ENCODE assay signal across 8 mouse cellular contexts in the genomic region with DNA sequence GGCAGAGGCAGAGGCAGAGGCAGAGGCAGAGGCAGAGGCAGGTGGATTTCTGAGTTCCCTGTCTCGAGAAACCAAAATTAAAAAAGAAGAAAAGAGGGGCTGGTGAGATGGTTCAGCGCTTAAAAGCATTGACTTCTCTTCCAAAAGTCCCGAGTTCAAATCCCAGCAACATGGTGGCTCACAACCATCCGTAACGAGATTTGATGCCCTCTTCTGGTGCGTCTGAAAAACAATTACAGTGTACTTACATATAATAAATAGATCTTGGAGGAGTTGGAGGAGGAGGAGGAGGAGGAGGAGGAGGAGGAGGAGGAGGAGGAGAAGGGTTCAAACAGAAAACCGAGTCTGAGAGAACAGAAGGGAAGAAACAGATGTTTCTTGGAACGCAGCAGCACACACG. TPM values are rescaled to one million over a fixed set of nuclear protein-coding genes. Genes with fewer than 3 reads are reported as not detected.
DNase-seq lines count a peak whose midpoint lies in the region; ATAC-seq and TF ChIP-seq lines count a peak whose summit lies in the region.

No protein-coding gene starts in this region.

- H3K36me3 ChIP-seq in embryonic facial prominence, embryonic 14.5 days (ENCODE audit: control insufficient read depth, insufficient read depth, low read length) = no peaks in the 10 kb centered on the region
- no peaks in the 10 kb centered on the region for H3K36me3 ChIP-seq in intestine, embryonic 15.5 days
- no peaks in the 10 kb centered on the region for H3K36me3 ChIP-seq in neural tube, embryonic 12.5 days

- no peaks in the 10 kb centered on the region for H3K27me3 ChIP-seq in embryonic facial prominence, embryonic 14.5 days (replicated peaks; ENCODE audit: control insufficient read depth, insufficient read depth, low read length)
- no peaks in the 10 kb centered on the region for H3K27me3 ChIP-seq in intestine, embryonic 15.5 days (replicated peaks)
- no peaks in the 10 kb centered on the region for H3K27me3 ChIP-seq in neural tube, embryonic 12.5 days (replicated peaks)

- H3K4me1 ChIP-seq in lung, adult 2 months (ENCODE audit: control insufficient read depth, insufficient read depth, low read length) = peaks cover 3% of the 10 kb centered on the region
- peaks cover 4% of the 10 kb centered on the region; the same call in 1 of the 2 replicates for H3K4me1 ChIP-seq in embryonic facial prominence, embryonic 14.5 days (ENCODE audit: control insufficient read depth, insufficient read depth, low read length)
- no peaks in the 10 kb centered on the region for H3K4me1 ChIP-seq in intestine, embryonic 15.5 days (replicated peaks)
- H3K4me1 ChIP-seq in neural tube, embryonic 12.5 days = 0 out of 2 replicates have a peak, but pooled peaks cover 4% of the 10 kb centered on the region

- peak overlapping the region; percentile 92 for H3K27ac ChIP-seq in embryonic facial prominence, embryonic 14.5 days (replicated peaks; ENCODE audit: low read depth, low read length)
- no peak overlapping the region for H3K27ac ChIP-seq in intestine, embryonic 15.5 days
- H3K27ac ChIP-seq in neural tube, embryonic 12.5 days = no peak overlapping the region; the same call in 1 of the 2 replicates

- peak overlapping the region; percentile 64 for H3K9ac ChIP-seq in embryonic facial prominence, embryonic 14.5 days (ENCODE audit: low read depth, low read length)
- peak overlapping the region; percentile 50 for H3K9ac ChIP-seq in intestine, embryonic 15.5 days
- H3K9ac ChIP-seq in neural tube, embryonic 12.5 days = peak overlapping the region; percentile 48; the same call in 1 of the 2 replicates

- WGBS in lung, adult 2 months = 33% methylated on average over 9 of the region's 9 CpGs
- 44% methylated on average over 9 of the region's 9 CpGs for WGBS in embryonic facial prominence, embryonic 14.5 days
- 29% methylated on average over 9 of the region's 9 CpGs for WGBS in intestine, embryonic 15.5 days
- WGBS in neural tube, embryonic 12.5 days = 37% methylated on average over 9 of the region's 9 CpGs

- TF ChIP-seq POLR2A in lung, adult 2 months (IDR thresholded peaks at IDR 0.05; ENCODE audit: borderline replicate concordance, extremely low read depth, low read depth, low read length) = no peak

- H3K9me3 ChIP-seq in embryonic facial prominence, embryonic 14.5 days (ENCODE audit: control insufficient read depth, low read length) = no peaks in the 10 kb centered on the region
- no peaks in the 10 kb centered on the region for H3K9me3 ChIP-seq in intestine, embryonic 15.5 days
- H3K9me3 ChIP-seq in neural tube, embryonic 12.5 days = no peaks in the 10 kb centered on the region

- TF ChIP-seq CTCF in lung, adult 2 months (IDR thresholded peaks at IDR 0.05; ENCODE audit: insufficient read depth, low read length) = no peak

- DNase-seq in lung, adult 2 months = no peak
- no peak for DNase-seq in lung, postnatal 25 days (ENCODE audit: low spot score)
- DNase-seq in embryonic facial prominence, embryonic 14.5 days (ENCODE audit: low spot score) = no peak
- no peak for DNase-seq in yolk sac, embryonic 10.5 days (ENCODE audit: low spot score)
- no peak for DNase-seq in gastrocnemius, postnatal 25 days
- no peak for DNase-seq in urinary bladder, postnatal 14 days (ENCODE audit: low spot score)

- ATAC-seq in embryonic facial prominence, embryonic 14.5 days (ENCODE audit: low read depth) = no peak
- ATAC-seq in intestine, embryonic 15.5 days = no peak
- no peak for ATAC-seq in neural tube, embryonic 12.5 days (ENCODE audit: low FRiP score, low read depth)

- peak overlapping the region; percentile 93 for H3K4me3 ChIP-seq in lung, adult 2 months (replicated peaks; ENCODE audit: extremely low read depth, low read depth, low read length)
- peak overlapping the region; percentile 57 for H3K4me3 ChIP-seq in embryonic facial prominence, embryonic 14.5 days (ENCODE audit: low read depth, low read length)
- peak overlapping the region; percentile 54 for H3K4me3 ChIP-seq in intestine, embryonic 15.5 days (replicated peaks)
- H3K4me3 ChIP-seq in neural tube, embryonic 12.5 days = peak overlapping the region; percentile 49

- H3K4me2 ChIP-seq in embryonic facial prominence, embryonic 14.5 days (ENCODE audit: low read depth, low read length) = peak overlapping the region; percentile 38
- H3K4me2 ChIP-seq in intestine, embryonic 15.5 days (replicated peaks) = peak overlapping the region; percentile 44; the same call in 1 of the 2 replicates
- H3K4me2 ChIP-seq in neural tube, embryonic 12.5 days (replicated peaks) = peak overlapping the region; percentile 53

RNA-seq across cellular contexts. Expression of gene Lamtor1, which starts 10.0 kb away (rescaled TPM):
- 171 and 205 TPM in 2 replicates for polyA plus RNA-seq in lung, adult 2 months (2012; rRNA removed)
- 147 and 160 TPM in 2 replicates for polyA plus RNA-seq in embryonic facial prominence, embryonic 14.5 days (2014; fragmentation: Nextera tagmentation; extraction: Ambion mirVana)
- polyA plus RNA-seq in intestine, embryonic 15.5 days (2015; fragmentation: Nextera tagmentation; extraction: Ambion mirVana) = 184 and 199 TPM in 2 replicates
- 134 and 137 TPM in 2 replicates for polyA plus RNA-seq in neural tube, embryonic 12.5 days (2016; fragmentation: Nextera tagmentation; extraction: Ambion mirVana)
- 100 to 1,000 TPM in 1 of 2 experiments, 10 to 100 TPM in 1; 94.3 to 103 TPM for total RNA-seq in gastrocnemius, postnatal 25 days (2021)

RNA-seq across cellular contexts. Expression of gene Tomt, which starts 10.5 kb away (rescaled TPM):
- 0.06 TPM in 1 of 2 replicates, not detected in the other for polyA plus RNA-seq in lung, adult 2 months (2012; rRNA removed)
- 0.22 and 0.37 TPM in 2 replicates for polyA plus RNA-seq in embryonic facial prominence, embryonic 14.5 days (2014; fragmentation: Nextera tagmentation; extraction: Ambion mirVana)
- polyA plus RNA-seq in intestine, embryonic 15.5 days (2015; fragmentation: Nextera tagmentation; extraction: Ambion mirVana) = 0.29 and 0.38 TPM in 2 replicates
- 0.56 and 0.74 TPM in 2 replicates for polyA plus RNA-seq in neural tube, embryonic 12.5 days (2016; fragmentation: Nextera tagmentation; extraction: Ambion mirVana)
- total RNA-seq in gastrocnemius, postnatal 25 days (2021) = not detected

RNA-seq across cellular contexts. Expression of gene Folr1, which starts 25.1 kb away (rescaled TPM):
- 0.67 and 1.2 TPM in 2 replicates for polyA plus RNA-seq in lung, adult 2 months (2012; rRNA removed)
- polyA plus RNA-seq in embryonic facial prominence, embryonic 14.5 days (2014; fragmentation: Nextera tagmentation; extraction: Ambion mirVana) = 1.4 and 4.5 TPM in 2 replicates
- polyA plus RNA-seq in intestine, embryonic 15.5 days (2015; fragmentation: Nextera tagmentation; extraction: Ambion mirVana) = 121 and 149 TPM in 2 replicates
- 1.0 TPM in 1 of 2 replicates, not detected in the other for polyA plus RNA-seq in neural tube, embryonic 12.5 days (2016; fragmentation: Nextera tagmentation; extraction: Ambion mirVana)
- total RNA-seq in gastrocnemius, postnatal 25 days (2021) = under 1 TPM; 0.67 to 0.77 TPM

RNA-seq across cellular contexts. Expression of gene Anapc15, which starts 32.2 kb away (rescaled TPM):
- polyA plus RNA-seq in lung, adult 2 months (2012; rRNA removed) = 21.1 and 36.2 TPM in 2 replicates
- polyA plus RNA-seq in embryonic facial prominence, embryonic 14.5 days (2014; fragmentation: Nextera tagmentation; extraction: Ambion mirVana) = 60.8 and 62.0 TPM in 2 replicates
- 71.5 and 74.7 TPM in 2 replicates for polyA plus RNA-seq in intestine, embryonic 15.5 days (2015; fragmentation: Nextera tagmentation; extraction: Ambion mirVana)
- polyA plus RNA-seq in neural tube, embryonic 12.5 days (2016; fragmentation: Nextera tagmentation; extraction: Ambion mirVana) = 86.0 and 89.1 TPM in 2 replicates
- 10 to 100 TPM; 14.2 to 17.6 TPM for total RNA-seq in gastrocnemius, postnatal 25 days (2021)

RNA-seq across cellular contexts. Expression of gene Lrrc51, which starts 38.0 kb away (rescaled TPM):
- polyA plus RNA-seq in lung, adult 2 months (2012; rRNA removed) = 28.9 and 36.5 TPM in 2 replicates
- 9.3 and 14.2 TPM in 2 replicates for polyA plus RNA-seq in embryonic facial prominence, embryonic 14.5 days (2014; fragmentation: Nextera tagmentation; extraction: Ambion mirVana)
- polyA plus RNA-seq in intestine, embryonic 15.5 days (2015; fragmentation: Nextera tagmentation; extraction: Ambion mirVana) = 6.7 and 9.2 TPM in 2 replicates
- 5.0 and 6.3 TPM in 2 replicates for polyA plus RNA-seq in neural tube, embryonic 12.5 days (2016; fragmentation: Nextera tagmentation; extraction: Ambion mirVana)
- total RNA-seq in gastrocnemius, postnatal 25 days (2021) = 1 to 10 TPM; 3.0 to 4.2 TPM

Comparison
In these comparisons a context has a peak if more than half of its experiments do, and no peak if none do; other contexts are left out.
1. RNA of gene Folr1, which starts 25.1 kb away (polyA plus RNA-seq): 121 to 149 TPM in intestine, embryonic 15.5 days; 1.4 to 4.5 TPM in embryonic facial prominence, embryonic 14.5 days, 0.67 to 1.2 TPM in lung, adult 2 months and 1.0 TPM in neural tube, embryonic 12.5 days; every median in the first group is over 10 times any median in the second.
2. Peak in every context shown above with its lines, with median percentiles within 50 percentile points of each other: H3K4me3 ChIP-seq, H3K4me2 ChIP-seq and H3K9ac ChIP-seq.